Mouse (Mus musculus): Measurements from ENCODE around the gene Ubc.

GRCm38 (mm10) chr5:125378919-125379318 lies 11.1 kb downstream of the Ubc start:
- peak; percentile 45 for TF ChIP-seq CTCF (IDR thresholded peaks at IDR 0.05; ENCODE audit: low read depth)
- TF ChIP-seq EP300 (IDR thresholded peaks at IDR 0.05; ENCODE audit: low read depth) = no peak
